Comparison of ENCODE assay signal across 9 mouse cellular contexts in genomic region chr9:29409216-29409907, GRCm38 (mm10).
DNase-seq lines count a peak whose midpoint lies in the region; ATAC-seq and TF ChIP-seq lines count a peak whose summit lies in the region.
"Had no signal": no experiment of that assay in that cellular context is flagged by ENCODE, and none has a peak within 500 bp of the region (broad histone marks: within the 10 kb centered on the region; RNA-seq: fewer than 3 reads in every experiment).

No protein-coding gene starts in this region.

- peak; percentile 39 for TF ChIP-seq RAD21 in MEL (IDR thresholded peaks at IDR 0.05; ENCODE audit: low read depth, low read length)

- no peaks in the 10 kb centered on the region for H3K27me3 ChIP-seq in MEL (ENCODE audit: control insufficient read depth in 1 of 2, insufficient read depth in 2 of 2, low read length in 2 of 2)
- H3K27me3 ChIP-seq in limb, embryonic 11.5 days (ENCODE audit: control insufficient read depth, insufficient read depth, low read length): peaks cover 24% of the 10 kb centered on the region

- no peaks in the 10 kb centered on the region for H3K4me1 ChIP-seq in MEL (ENCODE audit: control insufficient read depth in 1 of 2, insufficient read depth in 2 of 2, low read length in 2 of 2)
- no peaks in the 10 kb centered on the region for H3K4me1 ChIP-seq in limb, embryonic 11.5 days (ENCODE audit: control insufficient read depth, insufficient read depth, low read length)

- H3K4me3 ChIP-seq in MEL (ENCODE audit: control insufficient read depth in 1 of 2, insufficient read depth in 1 of 2, low read depth in 2 of 2, low read length in 2 of 2): no peak overlapping the region
- no peak overlapping the region for H3K4me3 ChIP-seq in limb, embryonic 11.5 days (ENCODE audit: low read depth, low read length)
- H3K4me3 ChIP-seq: embryonic facial prominence, embryonic 15.5 days had no signal

- no peaks in the 10 kb centered on the region for H3K79me2 ChIP-seq in MEL (ENCODE audit: control insufficient read depth, insufficient read depth, low read length, poor library complexity)

- H3K4me2 ChIP-seq in limb, embryonic 11.5 days (ENCODE audit: low read depth, severe bottlenecking): no peak overlapping the region
- H3K4me2 ChIP-seq: embryonic facial prominence, embryonic 15.5 days had no signal

- intact Hi-C loops in gastrocnemius, postnatal 14 days (cut with DNase I; ENCODE audit: low total_unique reads): no loop called here

- H3K9ac ChIP-seq in MEL (ENCODE audit: control insufficient read depth, low read depth, low read length, poor library complexity, severe bottlenecking): no peak overlapping the region
- no peak overlapping the region for H3K9ac ChIP-seq in limb, embryonic 11.5 days (ENCODE audit: low read length)
- H3K9ac ChIP-seq: embryonic facial prominence, embryonic 15.5 days had no signal

- peak; percentile 34 for DNase-seq in kidney, adult 9 months
- DNase-seq in kidney, adult 11 months: no peak
- DNase-seq in MEL (ENCODE audit: low read depth, low spot score): peak; percentile 26
- peak; percentile 68 to 80 for DNase-seq in cerebellum, adult 18-20 months
- peak; percentile 21 for DNase-seq in gastrocnemius, postnatal 14 days
- peak; percentile 80 for DNase-seq in limb, embryonic 11.5 days (ENCODE audit: low spot score)
- DNase-seq in retina, embryonic 14.5 days (ENCODE audit: low spot score): peak; percentile 80

- no peak for TF ChIP-seq POLR2A in MEL (IDR thresholded peaks at IDR 0.05; ENCODE audit: control insufficient read depth in 1 of 2, insufficient read depth in 1 of 2, low read depth in 1 of 2, low read length in 2 of 2, poor library complexity in 1 of 2)

- WGBS in limb, embryonic 11.5 days: 59% methylated on average over 8 of the region's 8 CpGs

- no peaks in the 10 kb centered on the region for H3K36me3 ChIP-seq in MEL (ENCODE audit: control insufficient read depth in 1 of 2, insufficient read depth in 2 of 2, low read length in 2 of 2)
- H3K36me3 ChIP-seq in limb, embryonic 11.5 days (ENCODE audit: control insufficient read depth, insufficient read depth, low read length): no peaks in the 10 kb centered on the region
- H3K36me3 ChIP-seq: embryonic facial prominence, embryonic 15.5 days had no signal

- no peak for TF ChIP-seq EP300 in MEL (IDR thresholded peaks at IDR 0.05; ENCODE audit: low read depth in 1 of 2, low read length in 2 of 2)

- H3K9me3 ChIP-seq in MEL (replicated peaks; ENCODE audit: insufficient read depth, low read length): no peaks in the 10 kb centered on the region
- no peaks in the 10 kb centered on the region for H3K9me3 ChIP-seq in limb, embryonic 11.5 days (ENCODE audit: control insufficient read depth, low read length)
- H3K9me3 ChIP-seq: embryonic facial prominence, embryonic 15.5 days had no signal

- peak; percentile 62 to 85 (median 70) for TF ChIP-seq CTCF in MEL (IDR thresholded peaks at IDR 0.05 in 2 of 3, conservative IDR thresholded peaks at IDR 0.05 in 1 of 3; ENCODE audit: control insufficient read depth in 1 of 3, insufficient read depth in 1 of 3, low read depth in 2 of 3, low read length in 3 of 3, poor library complexity in 1 of 3, severe bottlenecking in 1 of 3)

- H3K27ac ChIP-seq in MEL (ENCODE audit: control insufficient read depth, low read depth, low read length): no peak overlapping the region
- no peak overlapping the region for H3K27ac ChIP-seq in limb, embryonic 11.5 days (replicated peaks; ENCODE audit: low read depth, low read length)
- H3K27ac ChIP-seq: embryonic facial prominence, embryonic 15.5 days had no signal

- no peak for ATAC-seq in limb, embryonic 11.5 days (ENCODE audit: insufficient number of reproducible peaks, low FRiP score, low TSS enrichment, low read depth)
- ATAC-seq in erythroblast, adult 5-6 weeks (replicated peaks; ENCODE audit: low FRiP score, poor library complexity, severe bottlenecking): no peak

TF ChIP-seq in MEL, 35 proteins besides CTCF, POLR2A, EP300 and RAD21:
- TF ChIP-seq TCF12 (IDR thresholded peaks at IDR 0.05; ENCODE audit: low read depth, low read length) (no peak), SMC3 (IDR thresholded peaks at IDR 0.05; ENCODE audit: low read depth, low read length) (peak; percentile 66)
